Mouse (Mus musculus) forebrain, embryonic 15.5 days (tissue): Measurements from ENCODE around the gene Ccdc106. TPM values are rescaled to one million over a fixed set of nuclear protein-coding genes. Genes with fewer than 3 reads are reported as not detected.
A peak's percentile ranks its signal among the peaks of the same experiment; 100 is the strongest.

Experiments
- ATAC-seq: fragments of 200-750 bp; cut with Nextera tagmentation; replicated peaks from 2 replicates; pipeline ENCODE4 v1.8.0; 2017; ENCODE audit warnings: mild to moderate bottlenecking, moderate TSS enrichment, moderate library complexity
- H3K27ac ChIP-seq: fragments of 300-500 bp; sonication (generic); replicated peaks from 2 replicates; pipeline ENCODE4 v1.5.1; 2015; ENCODE audit warnings: mild to moderate bottlenecking, inconsistent platforms
- H3K27me3 ChIP-seq: fragments of 300-500 bp; sonication (generic); 2 replicates; pipeline ENCODE4 v1.6.1; 2015; ENCODE audit warnings: inconsistent platforms
- H3K36me3 ChIP-seq: fragments of 300-500 bp; sonication (generic); 2 replicates; pipeline ENCODE4 v1.6.1; 2015; ENCODE audit warnings: mild to moderate bottlenecking, inconsistent platforms
- H3K4me1 ChIP-seq: fragments of 300-500 bp; sonication (generic); 2 replicates; pipeline ENCODE4 v1.6.1; 2015; ENCODE audit warnings: inconsistent platforms
- H3K4me2 ChIP-seq: fragments of 300-500 bp; sonication (generic); replicated peaks from 2 replicates; pipeline ENCODE4 v1.6.1; 2015; ENCODE audit warnings: mild to moderate bottlenecking, inconsistent platforms
- H3K4me3 ChIP-seq: fragments of 300-500 bp; sonication (generic); 2 replicates; pipeline ENCODE4 v1.5.1; 2015; ENCODE audit warnings: mild to moderate bottlenecking, inconsistent platforms
- H3K9ac ChIP-seq: fragments of 300-500 bp; sonication (generic); replicated peaks from 2 replicates; pipeline ENCODE4 v1.6.1; 2015; ENCODE audit warnings: mild to moderate bottlenecking, inconsistent platforms
- H3K9me3 ChIP-seq: fragments of 300-500 bp; sonication (generic); 2 replicates; pipeline ENCODE4 v1.6.1; 2016; ENCODE audit warnings: inconsistent platforms
- WGBS: fragments of 180-500 bp; shearing (Covaris S2); methylation state at CpG from one replicate; pipeline ENCODE4 v1.1.7; 2015; ENCODE audit warnings: mixed read lengths; 5-methylcytosine and 5-hydroxymethylcytosine counted together
- polyA plus RNA-seq: library from polyadenylated mRNA; unstranded; fragments of >200 nt; fragmentation: Nextera tagmentation; extraction: Ambion mirVana; gene quantifications from 2 replicates; pipeline ENCODE4 v1.2.1, GENCODE M21; 2015

The Ccdc106 gene
- polyA plus RNA-seq, result 39.7 and 45.8 TPM in 2 replicates

GRCm38 (mm10) chr7:5020000-5020681 lies at the start of gene Ccdc106, which contains the start of gene Zfp865:
Gene Ccdc106, plus strand, starts transcription at chr7:5020553.
Gene Zfp865, plus strand, starts transcription at chr7:5020376.
- ATAC-seq, result peak; percentile 92

GRCm38 (mm10) chr7:4971068-4971467 lies 49.3 kb upstream of the Ccdc106 start, which contains the start of gene Sbk3:
Gene Sbk3, minus strand, starts transcription at chr7:4971168.
- WGBS, result 40% methylated on average over 6 of the region's 6 CpGs
- no peaks in the 10 kb centered on the region for H3K9me3 ChIP-seq
- H3K27ac ChIP-seq, result no peak within 1 kb of the TSS
- no peak within 1 kb of the TSS for H3K4me2 ChIP-seq
- ATAC-seq, result no peak
- no peak within 1 kb of the TSS for H3K4me3 ChIP-seq
- H3K36me3 ChIP-seq, result no peaks in the 10 kb centered on the region
- H3K4me1 ChIP-seq, result no peaks in the 10 kb centered on the region
- H3K9ac ChIP-seq, result no peak within 1 kb of the TSS
- H3K27me3 ChIP-seq, result no peaks in the 10 kb centered on the region

More at GRCm38 (mm10) chr7:5020000-5020681, at the start of gene Ccdc106, which contains the start of gene Zfp865:
- WGBS, result under 1% methylated on average over 49 of the region's 49 CpGs
- Histone ChIP-seq H3K9me3 (no peaks in the 10 kb centered on the region), H3K27me3 (no peaks in the 10 kb centered on the region), H3K4me2 (peak within 1 kb of the TSS; percentile 76), H3K4me3 (peak within 1 kb of the TSS; percentile 72), H3K27ac (peak within 1 kb of the TSS; percentile 94), H3K36me3 (peaks cover 26% of the 10 kb centered on the region), H3K9ac (peak within 1 kb of the TSS; percentile 87), H3K4me1 (peaks cover 24% of the 10 kb centered on the region)

GRCm38 (mm10) chr7:4971710-4972109 lies 48.6 kb upstream of the Ccdc106 start:
- Histone ChIP-seq H3K9ac (no peak overlapping the region), H3K27ac (no peak overlapping the region), H3K27me3 (no peaks in the 10 kb centered on the region), H3K9me3 (no peaks in the 10 kb centered on the region), H3K4me1 (no peaks in the 10 kb centered on the region), H3K4me2 (no peak overlapping the region), H3K4me3 (no peak overlapping the region), H3K36me3 (no peaks in the 10 kb centered on the region)
- WGBS, result 28% methylated on average over 7 of the region's 7 CpGs
- ATAC-seq, result no peak

- WGBS, result 84% methylated on average over 18 of the region's 18 CpGs
- no peak overlapping the region for H3K4me2 ChIP-seq
- no peaks in the 10 kb centered on the region for H3K36me3 ChIP-seq
- no peak overlapping the region for H3K9ac ChIP-seq
- no peak overlapping the region for H3K4me3 ChIP-seq
- no peaks in the 10 kb centered on the region for H3K9me3 ChIP-seq
- H3K4me1 ChIP-seq, result no peaks in the 10 kb centered on the region
- no peak overlapping the region for H3K27ac ChIP-seq
- H3K27me3 ChIP-seq, result no peaks in the 10 kb centered on the region
- ATAC-seq, result no peak
Observed at GRCm38 (mm10) chr7:4972321-4973047, 47.9 kb upstream of the Ccdc106 start.

GRCm38 (mm10) chr7:4975455-4975854 lies 44.9 kb upstream of the Ccdc106 start:
- H3K9me3 ChIP-seq, result no peaks in the 10 kb centered on the region
- no peaks in the 10 kb centered on the region for H3K4me1 ChIP-seq
- H3K27ac ChIP-seq, result no peak overlapping the region
- no peak for ATAC-seq
- no peak overlapping the region for H3K4me3 ChIP-seq
- no peaks in the 10 kb centered on the region for H3K27me3 ChIP-seq
- H3K36me3 ChIP-seq, result no peaks in the 10 kb centered on the region
- 71% methylated on average over 4 of the region's 4 CpGs for WGBS
- no peak overlapping the region for H3K9ac ChIP-seq
- H3K4me2 ChIP-seq, result no peak overlapping the region

- Histone ChIP-seq H3K9me3 (no peaks in the 10 kb centered on the region), H3K36me3 (no peaks in the 10 kb centered on the region), H3K4me3 (no peak overlapping the region), H3K27ac (no peak overlapping the region), H3K4me2 (no peak overlapping the region), H3K4me1 (no peaks in the 10 kb centered on the region), H3K9ac (no peak overlapping the region), H3K27me3 (no peaks in the 10 kb centered on the region)
- ATAC-seq, result no peak
- 90% methylated on average over 7 of the region's 7 CpGs for WGBS
Observed at GRCm38 (mm10) chr7:4976832-4977231, 43.5 kb upstream of the Ccdc106 start.

GRCm38 (mm10) chr7:4988250-4988649 lies 32.1 kb upstream of the Ccdc106 start:
- Histone ChIP-seq H3K27ac (no peak overlapping the region), H3K4me2 (no peak overlapping the region), H3K9ac (no peak overlapping the region), H3K9me3 (no peaks in the 10 kb centered on the region), H3K27me3 (no peaks in the 10 kb centered on the region), H3K4me3 (no peak overlapping the region), H3K36me3 (peaks cover 18% of the 10 kb centered on the region), H3K4me1 (peaks cover 5% of the 10 kb centered on the region; the same call in 1 of the 2 replicates)
- WGBS, result 74% methylated on average over 2 of the region's 2 CpGs
- ATAC-seq, result no peak

- Histone ChIP-seq H3K4me2 (peak overlapping the region; percentile 85), H3K9me3 (no peaks in the 10 kb centered on the region), H3K36me3 (peaks cover 33% of the 10 kb centered on the region), H3K4me3 (peak overlapping the region; percentile 72), H3K27ac (no peak overlapping the region), H3K9ac (0 out of 2 replicates have a peak overlapping the region, but pooled peaks have one; percentile 4), H3K27me3 (no peaks in the 10 kb centered on the region), H3K4me1 (peaks cover 34% of the 10 kb centered on the region)
- 45% methylated on average over 55 of the region's 55 CpGs for WGBS
- ATAC-seq, result no peak
Observed at GRCm38 (mm10) chr7:4993347-4993998, 26.9 kb upstream of the Ccdc106 start.

- Histone ChIP-seq H3K4me2 (peak overlapping the region; percentile 85), H3K4me3 (peak overlapping the region; percentile 72), H3K36me3 (peaks cover 33% of the 10 kb centered on the region), H3K27me3 (no peaks in the 10 kb centered on the region), H3K4me1 (peaks cover 34% of the 10 kb centered on the region), H3K9ac (peak overlapping the region; percentile 88; the same call in 1 of the 2 replicates), H3K27ac (no peak overlapping the region), H3K9me3 (no peaks in the 10 kb centered on the region)
- 57% methylated on average over 59 of the region's 59 CpGs for WGBS
- ATAC-seq, result no peak
Observed at GRCm38 (mm10) chr7:4993999-4994788, 26.2 kb upstream of the Ccdc106 start.

- peak; percentile 17 for ATAC-seq
- no peaks in the 10 kb centered on the region for H3K27me3 ChIP-seq
- H3K27ac ChIP-seq, result peak overlapping the region; percentile 72
- peaks cover 33% of the 10 kb centered on the region for H3K36me3 ChIP-seq
- peak overlapping the region; percentile 88 for H3K9ac ChIP-seq
- H3K4me2 ChIP-seq, result peak overlapping the region; percentile 85
- peaks cover 34% of the 10 kb centered on the region for H3K4me1 ChIP-seq
- H3K9me3 ChIP-seq, result no peaks in the 10 kb centered on the region
- H3K4me3 ChIP-seq, result peak overlapping the region; percentile 72
- WGBS, result 6% methylated on average over 19 of the region's 19 CpGs
Observed at GRCm38 (mm10) chr7:4995268-4996002, 24.9 kb upstream of the Ccdc106 start.
